Mouse (Mus musculus): ENCODE data around the gene Adcyap1. TPM values are rescaled to one million over a fixed set of nuclear protein-coding genes. Genes with fewer than 3 reads are reported as not detected.

The Adcyap1 gene
- total RNA-seq (2021), result not detected
- long read RNA-seq, experiment 1, result 0 reads
- long read RNA-seq, experiment 2, result 0 reads

- DNase-seq, result no peak
Observed at GRCm38 (mm10) chr17:93198717-93199116, at the start of gene Adcyap1. Gene Adcyap1 (plus strand): TSS chr17:93199017.

- peak in 1 of 2 experiments; percentile 22 for DNase-seq
Observed at GRCm38 (mm10) chr17:93158280-93158851, 40.5 kb upstream of the Adcyap1 start.

GRCm38 (mm10) chr17:93169572-93169971 is 29.2 kb upstream of the Adcyap1 start:
- no peak for DNase-seq

DNA sequence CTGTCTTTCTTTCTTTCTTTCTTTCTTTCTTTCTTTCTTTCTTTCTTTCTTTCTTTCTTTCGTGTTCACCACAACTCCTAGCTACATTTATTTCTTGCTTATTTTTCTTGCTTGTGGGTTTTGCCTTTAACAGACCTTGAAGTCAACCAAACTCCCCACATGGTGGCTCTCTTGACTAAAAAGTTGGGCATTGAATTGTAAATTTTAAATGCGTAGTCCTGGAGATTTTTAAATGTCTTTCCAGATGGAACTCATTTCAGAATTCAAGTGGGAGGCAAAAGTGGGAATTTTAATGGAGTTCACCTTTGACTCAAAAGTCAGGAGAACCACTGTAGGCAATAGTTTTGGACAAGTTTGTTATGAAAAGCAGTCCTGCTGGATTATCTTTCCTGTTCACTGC is 2.0 kb upstream of the Adcyap1 start:
- no peak for DNase-seq

GRCm38 (mm10) chr17:93198213-93198612 is 604 bp upstream of the Adcyap1 start:
- DNase-seq, result no peak

DNA sequence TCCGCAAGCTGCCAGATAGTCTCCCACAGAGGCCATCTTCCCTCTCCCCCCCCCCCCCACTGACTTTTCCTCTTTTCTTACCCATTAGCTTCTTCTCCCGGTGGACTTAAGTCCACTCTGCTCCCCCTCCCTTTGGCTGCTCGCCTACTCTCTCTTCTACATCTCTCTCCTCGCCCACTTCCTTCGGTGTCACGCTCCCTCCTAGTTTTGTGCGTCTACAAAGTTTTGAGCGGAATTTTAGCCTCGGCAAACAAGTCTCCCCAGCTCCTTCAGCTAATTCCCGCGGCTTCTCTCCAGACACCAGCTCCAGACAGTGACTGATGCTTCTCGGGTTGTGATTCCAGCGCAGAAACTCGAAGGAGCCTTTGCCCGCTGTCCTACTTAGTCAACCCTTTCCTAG is 401 bp downstream of the Adcyap1 start:
- no peak for DNase-seq

GRCm38 (mm10) chr17:93199747-93200146 is 930 bp downstream of the Adcyap1 start:
- no peak for DNase-seq

DNA sequence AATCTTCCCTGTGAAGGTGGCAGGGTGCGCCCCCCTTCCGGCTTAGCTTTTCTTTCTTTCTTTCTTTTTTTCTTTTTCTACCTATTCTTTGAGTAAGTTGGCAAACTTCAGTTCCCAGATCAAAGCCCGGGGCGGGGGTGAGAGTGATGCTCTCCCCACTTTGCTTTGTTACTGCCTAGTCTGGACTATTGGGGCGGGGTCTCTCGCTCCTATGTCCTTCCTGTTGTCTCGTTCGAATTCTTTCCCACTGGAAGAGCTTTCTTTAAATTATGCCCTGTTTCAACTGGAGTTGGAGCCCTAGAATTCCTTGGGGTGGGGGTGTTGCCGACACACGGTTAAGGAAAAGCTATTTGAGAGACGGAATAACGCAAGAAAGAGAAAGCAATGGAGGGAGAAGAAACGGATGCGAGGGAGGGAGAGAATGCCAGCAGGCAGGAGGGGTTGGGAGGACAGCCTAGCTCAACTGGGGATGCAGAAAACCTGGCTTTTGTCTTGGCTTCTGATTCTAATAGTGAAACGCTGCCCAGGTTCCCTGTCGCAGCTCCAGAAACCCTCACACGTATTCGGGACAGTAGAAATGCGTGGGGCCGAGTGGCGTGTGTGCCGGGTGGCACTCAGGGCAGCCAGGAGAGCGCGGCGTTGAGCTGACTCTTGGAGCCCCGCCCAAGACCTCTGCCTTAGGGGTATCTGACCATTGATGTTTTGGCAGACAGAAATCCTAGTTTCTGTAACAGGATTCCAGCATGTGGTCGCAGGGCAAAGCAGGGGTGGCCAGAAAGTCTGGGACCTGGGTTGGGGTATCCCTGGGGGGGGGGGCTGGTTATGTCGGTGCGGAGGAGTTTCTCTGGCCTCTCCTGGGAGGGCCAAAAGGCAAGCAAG is 1.8 kb downstream of the Adcyap1 start:
- no peak for DNase-seq

- no peak for DNase-seq
Observed at GRCm38 (mm10) chr17:93201265-93201925, 2.6 kb downstream of the Adcyap1 start.

- no peak for DNase-seq
Observed at GRCm38 (mm10) chr17:93202165-93203075, 3.6 kb downstream of the Adcyap1 start.

GRCm38 (mm10) chr17:93203076-93204031 is 4.5 kb downstream of the Adcyap1 start:
- no peak for DNase-seq

DNA sequence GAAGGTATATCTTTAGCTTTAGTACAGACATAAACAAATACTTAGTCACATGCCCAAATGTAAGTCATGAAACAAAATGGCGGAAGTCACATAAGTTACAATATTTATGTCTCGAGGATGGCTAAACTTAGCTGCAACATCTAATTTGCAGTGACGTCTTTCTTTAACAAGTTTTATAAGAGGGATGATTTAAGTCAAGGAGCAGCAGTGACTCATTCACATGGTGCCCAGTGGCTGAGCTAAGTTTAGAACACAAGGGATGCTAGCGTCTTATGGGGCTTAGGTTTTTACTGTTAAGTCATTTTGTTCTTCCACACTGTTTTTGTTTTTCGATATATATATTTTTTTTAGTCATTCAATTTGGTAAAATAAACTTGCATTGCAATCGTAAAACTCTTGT is 19.0 kb downstream of the Adcyap1 start:
- DNase-seq, result no peak

DNA sequence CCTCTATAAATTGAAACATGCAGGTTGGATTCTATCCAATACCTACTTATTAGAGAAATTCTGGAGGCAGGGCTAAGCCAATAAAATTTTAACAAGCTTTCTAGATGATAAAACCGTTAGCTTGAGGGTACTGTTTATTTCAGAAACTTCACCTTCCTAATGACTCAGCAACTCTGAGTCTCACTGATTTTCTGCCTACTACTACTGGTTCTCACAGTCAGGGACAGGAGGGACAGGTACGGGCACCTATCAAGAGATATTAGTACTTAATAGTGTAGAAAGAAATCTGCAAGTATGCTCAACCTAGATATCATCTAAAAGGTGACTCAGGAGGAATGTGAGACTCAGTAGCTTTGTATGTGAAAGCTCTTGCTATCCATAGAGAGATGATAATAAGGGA is 19.8 kb downstream of the Adcyap1 start:
- DNase-seq, result no peak

GRCm38 (mm10) chr17:93237355-93237754 is 38.5 kb downstream of the Adcyap1 start:
- DNase-seq, result no peak
